In the genomic region with DNA sequence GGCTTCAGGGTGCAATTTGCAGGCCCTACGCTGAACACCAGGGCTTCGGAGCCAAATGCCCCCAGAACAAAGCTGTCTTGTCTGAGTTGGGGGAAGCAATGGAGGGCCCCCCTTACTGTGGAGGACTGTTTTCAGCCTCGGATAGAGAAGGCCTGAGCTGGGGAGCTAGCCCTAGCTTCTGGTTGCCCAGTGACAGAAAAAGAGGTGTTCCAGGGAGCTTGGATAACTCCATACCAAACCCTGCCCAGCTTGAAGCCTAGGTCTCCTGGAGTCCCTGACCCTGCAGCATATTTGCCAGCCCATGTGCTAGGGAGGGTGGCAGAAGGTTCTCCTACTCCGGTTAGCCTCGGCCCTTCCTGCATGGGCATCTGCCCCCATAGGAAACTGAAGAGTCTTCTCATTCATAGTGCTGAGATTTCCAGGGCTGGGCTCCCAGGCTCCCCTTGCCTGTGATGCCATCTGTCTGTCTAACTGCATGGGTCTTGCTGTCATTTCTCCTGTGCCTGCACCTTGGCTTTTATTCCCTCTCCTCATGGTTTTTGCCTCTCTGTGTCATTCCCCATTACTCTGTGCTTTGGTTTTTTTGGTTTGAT, we compare ENCODE assay signal across 8 mouse cellular contexts. TPM values are rescaled to one million over a fixed set of nuclear protein-coding genes. Genes with fewer than 3 reads are reported as not detected.
A peak's percentile ranks its signal among the peaks of the same experiment; 100 is the strongest.
DNase-seq lines count a peak whose midpoint lies in the region; ATAC-seq and TF ChIP-seq lines count a peak whose summit lies in the region.

No protein-coding gene starts in this region.

- H3K36me3 ChIP-seq in heart, adult 2 months (ENCODE audit: control insufficient read depth, insufficient read depth, low read length), result no peaks in the 10 kb centered on the region
- peaks cover 42% of the 10 kb centered on the region for H3K36me3 ChIP-seq in C2C12 (ENCODE audit: control insufficient read depth, insufficient read depth)
- H3K36me3 ChIP-seq in heart, embryonic 15.5 days, result no peaks in the 10 kb centered on the region
- H3K36me3 ChIP-seq in liver, embryonic 15.5 days (replicated peaks), result peaks cover 27% of the 10 kb centered on the region

- no peak for ATAC-seq in heart, embryonic 15.5 days (replicated peaks; ENCODE audit: insufficient number of reproducible peaks, insufficient read depth, low FRiP score, low read depth)
- no peak for ATAC-seq in liver, embryonic 15.5 days (ENCODE audit: insufficient read depth)
- ATAC-seq in erythroid progenitor cell, adult 5-6 weeks (replicated peaks; ENCODE audit: low FRiP score, poor library complexity, severe bottlenecking), result no peak

- intact Hi-C loops in heart, adult 2 months (cut with DNase I), result no loop called here
- intact Hi-C loops in heart, postnatal 14 days (cut with DNase I), result loop anchor here (5.0 kb wide), 1 partner anchor 37 kb away; no protein-coding TSS in a partner anchor

- no peak for TF ChIP-seq CTCF in heart, adult 2 months (IDR thresholded peaks at IDR 0.05)
- TF ChIP-seq CTCF in C2C12 (IDR thresholded peaks at IDR 0.05; ENCODE audit: control insufficient read depth, insufficient read depth, insufficient read length), result no peak

- H3K9ac ChIP-seq in heart, adult 2 months (ENCODE audit: low read depth, low read length), result peak overlapping the region; percentile 55
- H3K9ac ChIP-seq in heart, embryonic 15.5 days, result peak overlapping the region; percentile 68; the same call in 1 of the 2 replicates
- no peak overlapping the region for H3K9ac ChIP-seq in liver, embryonic 15.5 days

- H3K4me2 ChIP-seq in heart, embryonic 15.5 days, result peak overlapping the region; percentile 85
- H3K4me2 ChIP-seq in liver, embryonic 15.5 days, result peak overlapping the region; percentile 83

- 0 out of 2 replicates have a peak, but pooled peaks cover 1% of the 10 kb centered on the region for H3K4me1 ChIP-seq in heart, adult 2 months (ENCODE audit: control insufficient read depth, insufficient read depth, low read length)
- H3K4me1 ChIP-seq in heart, embryonic 15.5 days (replicated peaks), result peaks cover 44% of the 10 kb centered on the region
- H3K4me1 ChIP-seq in liver, embryonic 15.5 days (replicated peaks), result peaks cover 70% of the 10 kb centered on the region

- peak overlapping the region; percentile 67 for H3ac ChIP-seq in C2C12 (ENCODE audit: control insufficient read depth, insufficient read length, low read depth)

- no peaks in the 10 kb centered on the region for H3K27me3 ChIP-seq in heart, adult 2 months (ENCODE audit: control insufficient read depth, insufficient read depth, low read length)
- no peaks in the 10 kb centered on the region for H3K27me3 ChIP-seq in C2C12 (ENCODE audit: control insufficient read depth, insufficient read depth, insufficient read length)
- peaks cover 20% of the 10 kb centered on the region for H3K27me3 ChIP-seq in heart, embryonic 15.5 days
- peaks cover 40% of the 10 kb centered on the region for H3K27me3 ChIP-seq in liver, embryonic 15.5 days

- H3K27ac ChIP-seq in heart, adult 2 months, result peak overlapping the region; percentile 73
- peak overlapping the region; percentile 83 for H3K27ac ChIP-seq in heart, embryonic 15.5 days
- no peak overlapping the region for H3K27ac ChIP-seq in liver, embryonic 15.5 days (replicated peaks)

- no peak for TF ChIP-seq EP300 in heart, adult 2 months (IDR thresholded peaks at IDR 0.05; ENCODE audit: insufficient read depth, low read depth, low read length)

- 48% methylated on average over 5 of the region's 5 CpGs for WGBS in heart, adult 2 months
- 40% methylated on average over 5 of the region's 5 CpGs for whole genome bisulfite sequencing in heart, embryonic 15.5 days
- 58% methylated on average over 5 of the region's 5 CpGs for WGBS in liver, embryonic 15.5 days (ENCODE audit: insufficient replicate concordance)

- peak overlapping the region; percentile 85 for H3K4me3 ChIP-seq in heart, adult 2 months
- peak overlapping the region; percentile 79 for H3K4me3 ChIP-seq in C2C12 (ENCODE audit: insufficient read depth, poor library complexity, severe bottlenecking)
- H3K4me3 ChIP-seq in heart, embryonic 15.5 days, result peak overlapping the region; percentile 77
- peak overlapping the region; percentile 87 for H3K4me3 ChIP-seq in liver, embryonic 15.5 days (replicated peaks)

- peak in 1 of 2 experiments; percentile 6 for DNase-seq in heart, adult 2 months
- DNase-seq in heart, postnatal 14 days, result no peak
- DNase-seq in cerebellum, adult 8-10 months, result no peak
- no peak for DNase-seq in ovary, postnatal 36 days (ENCODE audit: low spot score)

- H3K9me3 ChIP-seq in heart, embryonic 15.5 days (replicated peaks), result no peaks in the 10 kb centered on the region
- H3K9me3 ChIP-seq in liver, embryonic 15.5 days (replicated peaks), result no peaks in the 10 kb centered on the region

- no peaks in the 10 kb centered on the region for H3K79me2 ChIP-seq in heart, adult 2 months (replicated peaks; ENCODE audit: control insufficient read depth, insufficient read depth, low read length)
- peaks cover 64% of the 10 kb centered on the region for H3K79me2 ChIP-seq in C2C12 (ENCODE audit: control insufficient read depth, insufficient read depth)

- H3K79me3 ChIP-seq in C2C12 (ENCODE audit: low read depth), result peaks cover 38% of the 10 kb centered on the region

- TF ChIP-seq POLR2A in heart, adult 2 months (IDR thresholded peaks at IDR 0.05; ENCODE audit: insufficient read depth, low read depth, low read length), result no peak

TF ChIP-seq in C2C12, 6 proteins besides CTCF, POLR2A, EP300 and RAD21:
- no peak for TF ChIP-seq USF1 (IDR thresholded peaks at IDR 0.05; ENCODE audit: low read depth)
- no peak for TF ChIP-seq MYOG (IDR thresholded peaks at IDR 0.05; ENCODE audit: control insufficient read depth, extremely low read depth, insufficient read length)
- no peak for TF ChIP-seq FOSL1 (IDR thresholded peaks at IDR 0.05; ENCODE audit: insufficient read depth, low read length, poor library complexity, severe bottlenecking)
- no peak for TF ChIP-seq MAX (IDR thresholded peaks at IDR 0.05)
- TF ChIP-seq CEBPB (IDR thresholded peaks at IDR 0.05; ENCODE audit: low read depth), result no peak
- TF ChIP-seq MYOD1 (IDR thresholded peaks at IDR 0.05; ENCODE audit: control insufficient read depth, insufficient read length, low read depth), result no peak

RNA-seq across cellular contexts. Expression of gene Loxl3, which starts 0.6 kb away (rescaled TPM):
- 1 to 10 TPM; 1.9 to 2.1 TPM for total RNA-seq in heart, adult 2 months (2021)
- polyA plus RNA-seq in heart, adult 2 months (2012; rRNA removed), result 5.4 and 7.2 TPM in 2 replicates
- total RNA-seq in heart, postnatal 14 days (2021), result 1 to 10 TPM; 3.9 to 4.9 TPM
- polyA plus RNA-seq in C2C12 (2012; fragmentation: generic; extraction: Trizol), result 23.0 TPM
- 7.5 and 11.9 TPM in 2 replicates for polyA plus RNA-seq in heart, embryonic 15.5 days (2015; fragmentation: Nextera tagmentation; extraction: Ambion mirVana)
- polyA plus RNA-seq in liver, embryonic 15.5 days (2015; fragmentation: Nextera tagmentation; extraction: Ambion mirVana), result 1.7 and 2.1 TPM in 2 replicates
- total RNA-seq in erythroid progenitor cell, adult 5-6 weeks (2015; ENCODE audit: low replicate concordance), result 0.84 and 3.6 TPM in 2 replicates
- total RNA-seq in erythroid progenitor cell, adult 5-6 weeks (2017; ENCODE audit: low replicate concordance), result 0.38 and 3.2 TPM in 2 replicates

RNA-seq across cellular contexts. Expression of gene Dok1, which starts 1.3 kb away (rescaled TPM):
- 1 to 10 TPM; 2.6 TPM for total RNA-seq in heart, adult 2 months (2021)
- 3.0 and 3.4 TPM in 2 replicates for polyA plus RNA-seq in heart, adult 2 months (2012; rRNA removed)
- 1 to 10 TPM; 3.7 to 4.3 TPM for total RNA-seq in heart, postnatal 14 days (2021)
- 80.8 TPM for polyA plus RNA-seq in C2C12 (2012; fragmentation: generic; extraction: Trizol)
- 7.1 and 10.8 TPM in 2 replicates for polyA plus RNA-seq in heart, embryonic 15.5 days (2015; fragmentation: Nextera tagmentation; extraction: Ambion mirVana)
- 19.9 and 21.1 TPM in 2 replicates for polyA plus RNA-seq in liver, embryonic 15.5 days (2015; fragmentation: Nextera tagmentation; extraction: Ambion mirVana)
- 20.5 and 27.4 TPM in 2 replicates for total RNA-seq in erythroid progenitor cell, adult 5-6 weeks (2015; ENCODE audit: low replicate concordance)
- 26.9 and 34.7 TPM in 2 replicates for total RNA-seq in erythroid progenitor cell, adult 5-6 weeks (2017; ENCODE audit: low replicate concordance)

RNA-seq across cellular contexts. Expression of gene Aup1, which starts 19.8 kb away (rescaled TPM):
- total RNA-seq in heart, adult 2 months (2021), result 10 to 100 TPM; 70.9 to 87.0 TPM
- 148 and 178 TPM in 2 replicates for polyA plus RNA-seq in heart, adult 2 months (2012; rRNA removed)
- 10 to 100 TPM; 82.7 to 85.5 TPM for total RNA-seq in heart, postnatal 14 days (2021)
- 166 TPM for polyA plus RNA-seq in C2C12 (2012; fragmentation: generic; extraction: Trizol)
- polyA plus RNA-seq in heart, embryonic 15.5 days (2015; fragmentation: Nextera tagmentation; extraction: Ambion mirVana), result 110 and 136 TPM in 2 replicates
- 189 and 201 TPM in 2 replicates for polyA plus RNA-seq in liver, embryonic 15.5 days (2015; fragmentation: Nextera tagmentation; extraction: Ambion mirVana)
- 275 and 371 TPM in 2 replicates for total RNA-seq in erythroid progenitor cell, adult 5-6 weeks (2015; ENCODE audit: low replicate concordance)
- total RNA-seq in erythroid progenitor cell, adult 5-6 weeks (2017; ENCODE audit: low replicate concordance), result 190 and 242 TPM in 2 replicates

RNA-seq across cellular contexts. Expression of gene Htra2, which starts 20.5 kb away (rescaled TPM):
- 10 to 100 TPM; 26.9 to 30.4 TPM for total RNA-seq in heart, adult 2 months (2021)
- polyA plus RNA-seq in heart, adult 2 months (2012; rRNA removed), result 35.4 and 37.6 TPM in 2 replicates
- 10 to 100 TPM; 30.2 to 34.6 TPM for total RNA-seq in heart, postnatal 14 days (2021)
- polyA plus RNA-seq in C2C12 (2012; fragmentation: generic; extraction: Trizol), result 119 TPM
- polyA plus RNA-seq in heart, embryonic 15.5 days (2015; fragmentation: Nextera tagmentation; extraction: Ambion mirVana), result 71.2 and 83.4 TPM in 2 replicates
- polyA plus RNA-seq in liver, embryonic 15.5 days (2015; fragmentation: Nextera tagmentation; extraction: Ambion mirVana), result 87.9 and 93.6 TPM in 2 replicates
- total RNA-seq in erythroid progenitor cell, adult 5-6 weeks (2015; ENCODE audit: low replicate concordance), result 114 and 126 TPM in 2 replicates
- 65.7 and 87.8 TPM in 2 replicates for total RNA-seq in erythroid progenitor cell, adult 5-6 weeks (2017; ENCODE audit: low replicate concordance)

RNA-seq across cellular contexts. Expression of gene Dqx1, which starts 23.1 kb away (rescaled TPM):
- under 1 TPM; 0.65 to 0.80 TPM for total RNA-seq in heart, adult 2 months (2021)
- 1.4 TPM in 2 replicates for polyA plus RNA-seq in heart, adult 2 months (2012; rRNA removed)
- total RNA-seq in heart, postnatal 14 days (2021), result under 1 TPM; 0.57 to 0.61 TPM
- polyA plus RNA-seq in C2C12 (2012; fragmentation: generic; extraction: Trizol), result 0.15 TPM
- polyA plus RNA-seq in heart, embryonic 15.5 days (2015; fragmentation: Nextera tagmentation; extraction: Ambion mirVana), result 0.28 and 1.1 TPM in 2 replicates
- polyA plus RNA-seq in liver, embryonic 15.5 days (2015; fragmentation: Nextera tagmentation; extraction: Ambion mirVana), result 6.8 and 7.8 TPM in 2 replicates
- total RNA-seq in erythroid progenitor cell, adult 5-6 weeks (2015; ENCODE audit: low replicate concordance), result 2.5 and 6.8 TPM in 2 replicates
- total RNA-seq in erythroid progenitor cell, adult 5-6 weeks (2017; ENCODE audit: low replicate concordance), result 3.7 and 3.9 TPM in 2 replicates
